Mouse (Mus musculus) limb, embryonic 14.5 days (tissue): ENCODE data around the gene Mlec. TPM values are rescaled to one million over a fixed set of nuclear protein-coding genes. Genes with fewer than 3 reads are reported as not detected.

Experiments
- ATAC-seq: fragments of 200-750 bp; cut with Nextera tagmentation; 2 replicates; pipeline ENCODE4 v1.8.0; 2017; ENCODE audit warnings: low read depth, moderate number of reproducible peaks, moderate TSS enrichment; ENCODE audit not compliant: low FRiP score
- DNase-seq: peaks from one replicate; pipeline ENCODE4 v3.0.0-alpha.2; 2015; ENCODE audit warnings: low spot score
- H3K27ac ChIP-seq: fragments of 300-500 bp; sonication (generic); replicated peaks from 2 replicates; pipeline ENCODE4 v1.5.1; 2014; ENCODE audit warnings: low read depth, mild to moderate bottlenecking, low read length, moderate library complexity, mixed read lengths
- H3K27me3 ChIP-seq: fragments of 300-500 bp; sonication (generic); 2 replicates; pipeline ENCODE4 v1.6.1; 2014; ENCODE audit warnings: low read length, mixed read lengths; ENCODE audit not compliant: control insufficient read depth, insufficient read depth
- H3K36me3 ChIP-seq: fragments of 300-500 bp; sonication (generic); 2 replicates; pipeline ENCODE4 v1.6.1; 2014; ENCODE audit warnings: mild to moderate bottlenecking, low read length, moderate library complexity, mixed read lengths; ENCODE audit not compliant: control insufficient read depth, insufficient read depth
- H3K4me1 ChIP-seq: fragments of 300-500 bp; sonication (generic); 2 replicates; pipeline ENCODE4 v1.6.1; 2014; ENCODE audit warnings: antibody characterized with exemption, low read length, mixed read lengths; ENCODE audit not compliant: control insufficient read depth, insufficient read depth
- H3K4me2 ChIP-seq: fragments of 300-500 bp; sonication (generic); replicated peaks from 2 replicates; pipeline ENCODE4 v1.6.1; 2014; ENCODE audit warnings: low read depth, mild to moderate bottlenecking, low read length, moderate library complexity; ENCODE audit not compliant: severe bottlenecking
- H3K4me3 ChIP-seq: fragments of 300-500 bp; sonication (generic); replicated peaks from 2 replicates; pipeline ENCODE4 v1.5.1; 2014; ENCODE audit warnings: low read length
- H3K9ac ChIP-seq: fragments of 300-500 bp; sonication (generic); 2 replicates; pipeline ENCODE4 v1.6.1; 2014; ENCODE audit warnings: mild to moderate bottlenecking, low read depth, low read length, moderate library complexity; ENCODE audit not compliant: severe bottlenecking
- H3K9me3 ChIP-seq: fragments of 300-500 bp; sonication (generic); 2 replicates; pipeline ENCODE4 v1.6.1; 2016; ENCODE audit warnings: low read length; ENCODE audit not compliant: control insufficient read depth
- POLR2A ChIP-seq: fragments of 200-500 bp; IDR thresholded peaks from 2 replicates; pipeline ENCODE4 v1.8.0; 2012; ENCODE audit warnings: inconsistent platforms, mild to moderate bottlenecking, moderate library complexity, borderline replicate concordance; ENCODE audit not compliant: insufficient read depth, insufficient read length; ENCODE audit errors: extremely low read depth
- WGBS: fragments of 180-500 bp; shearing (Covaris S2); extraction: QIAGEN DNeasy Blood & Tissue Kit; methylation state at CpG from one replicate; pipeline ENCODE4 v1.1.7; 2014; 5-methylcytosine and 5-hydroxymethylcytosine counted together
- polyA plus RNA-seq, 2 experiments: library from polyadenylated mRNA; depleted of rRNA in 1 of 2; stranded (reverse) in 1 of 2; unstranded in 1 of 2; fragments of >200 nt; fragmentation: Nextera tagmentation in 1 of 2; extraction: Ambion mirVana in 1 of 2; gene quantifications; 2 replicates each; pipeline versions ENCODE4 v1.2.1 to v1.2.3; 2012 to 2014

Mlec gene
- polyA plus RNA-seq, 2 experiments = 73.7 to 215 TPM

- Histone ChIP-seq H3K4me1 (peaks cover 9% of the 10 kb centered on the region), H3K9me3 (no peaks in the 10 kb centered on the region), H3K9ac (0 out of 2 replicates have a peak overlapping the region, but pooled peaks have one; percentile 47), H3K27ac (no peak overlapping the region), H3K36me3 (no peaks in the 10 kb centered on the region), H3K4me3 (peak overlapping the region; percentile 53), H3K27me3 (peaks cover 36% of the 10 kb centered on the region), H3K4me2 (peak overlapping the region; percentile 100)
- no peak for TF ChIP-seq POLR2A
- no peak for DNase-seq
- no peak for ATAC-seq
- 2% methylated on average over 12 of the region's 12 CpGs for WGBS
Measured at GRCm38 (mm10) chr5:115194626-115195221, 36.7 kb upstream of the Mlec start.

GRCm38 (mm10) chr5:115193669-115194625, 36.0 kb upstream of the Mlec start, which contains the start of gene Cabp1:
Gene Cabp1, minus strand, starts transcription at chr5:115194381.
- Histone ChIP-seq H3K36me3 (no peaks in the 10 kb centered on the region), H3K27ac (no peak within 1 kb of the TSS), H3K4me3 (peak within 1 kb of the TSS; percentile 53), H3K27me3 (peaks cover 36% of the 10 kb centered on the region), H3K9ac (peak within 1 kb of the TSS; percentile 47), H3K9me3 (no peaks in the 10 kb centered on the region), H3K4me2 (peak within 1 kb of the TSS; percentile 100), H3K4me1 (peaks cover 9% of the 10 kb centered on the region)
- TF ChIP-seq POLR2A = no peak
- under 1% methylated on average over 17 of the region's 116 CpGs for WGBS
- DNase-seq = peak; percentile 13
- ATAC-seq = peak; percentile 65

GRCm38 (mm10) chr5:115193226-115193625, 35.2 kb upstream of the Mlec start:
- no peaks in the 10 kb centered on the region for H3K9me3 ChIP-seq
- peak overlapping the region; percentile 53 for H3K4me3 ChIP-seq
- 0% methylated on average over 29 of the region's 34 CpGs for WGBS
- H3K4me2 ChIP-seq = peak overlapping the region; percentile 100
- DNase-seq (peak; percentile 12), ATAC-seq (no peak)
- no peak for TF ChIP-seq POLR2A
- peaks cover 9% of the 10 kb centered on the region for H3K4me1 ChIP-seq
- H3K9ac ChIP-seq = peak overlapping the region; percentile 47; the same call in 1 of the 2 replicates
- H3K27me3 ChIP-seq = peaks cover 36% of the 10 kb centered on the region
- no peaks in the 10 kb centered on the region for H3K36me3 ChIP-seq
- H3K27ac ChIP-seq = no peak overlapping the region

GRCm38 (mm10) chr5:115192828-115193195, 34.8 kb upstream of the Mlec start:
- no peak overlapping the region for H3K9ac ChIP-seq
- H3K4me1 ChIP-seq = peaks cover 9% of the 10 kb centered on the region
- DNase-seq (no peak), ATAC-seq (no peak)
- no peak overlapping the region for H3K27ac ChIP-seq
- peak overlapping the region; percentile 100 for H3K4me2 ChIP-seq
- 19% methylated on average over 7 of the region's 7 CpGs for WGBS
- peaks cover 36% of the 10 kb centered on the region for H3K27me3 ChIP-seq
- no peaks in the 10 kb centered on the region for H3K9me3 ChIP-seq
- H3K36me3 ChIP-seq = no peaks in the 10 kb centered on the region
- peak overlapping the region; percentile 53 for H3K4me3 ChIP-seq
- TF ChIP-seq POLR2A = no peak
